Mouse (Mus musculus): ENCODE measurements around the gene Slc16a8. TPM values are rescaled to one million over a fixed set of nuclear protein-coding genes. Genes with fewer than 3 reads are reported as not detected.
A peak's percentile ranks its signal among the peaks of the same experiment; 100 is the strongest.

Gene Slc16a8
- polyA plus RNA-seq, 1 experiment from 2014 or later, result 1.00 TPM

DNA sequence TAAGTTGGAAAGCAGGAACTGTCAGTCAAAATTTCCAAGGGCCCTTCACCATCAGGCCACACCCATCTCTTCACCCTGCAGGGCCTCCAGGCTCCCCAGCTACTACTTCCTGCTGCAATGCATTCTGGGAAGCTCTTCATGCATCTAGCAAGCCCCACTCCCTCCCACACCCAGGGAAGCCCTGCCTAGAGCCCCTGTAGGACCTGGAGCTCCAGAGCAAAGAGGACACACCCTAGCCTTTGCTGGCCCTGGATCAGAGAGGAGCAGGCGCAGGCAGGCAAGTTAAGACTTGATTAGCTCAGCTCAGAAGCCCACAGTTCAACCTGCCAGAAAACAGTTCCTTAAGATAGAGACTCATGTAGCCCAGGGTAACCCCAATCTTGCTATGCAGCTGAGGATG, 26.8 kb upstream of the Slc16a8 start:
- no peak for ATAC-seq (ENCODE audit: low FRiP score, low read depth)
- Histone ChIP-seq H3K4me3 (no peak overlapping the region), H3K4me1 (replicated peaks) (no peaks in the 10 kb centered on the region), H3K9ac (no peak overlapping the region), H3K27me3 (no peaks in the 10 kb centered on the region), H3K4me2 (no peak overlapping the region), H3K9me3 (no peaks in the 10 kb centered on the region), H3K27ac (replicated peaks) (no peak overlapping the region), H3K36me3 (no peaks in the 10 kb centered on the region)
- 85% methylated on average over 1 of the region's 1 CpGs for WGBS

DNA sequence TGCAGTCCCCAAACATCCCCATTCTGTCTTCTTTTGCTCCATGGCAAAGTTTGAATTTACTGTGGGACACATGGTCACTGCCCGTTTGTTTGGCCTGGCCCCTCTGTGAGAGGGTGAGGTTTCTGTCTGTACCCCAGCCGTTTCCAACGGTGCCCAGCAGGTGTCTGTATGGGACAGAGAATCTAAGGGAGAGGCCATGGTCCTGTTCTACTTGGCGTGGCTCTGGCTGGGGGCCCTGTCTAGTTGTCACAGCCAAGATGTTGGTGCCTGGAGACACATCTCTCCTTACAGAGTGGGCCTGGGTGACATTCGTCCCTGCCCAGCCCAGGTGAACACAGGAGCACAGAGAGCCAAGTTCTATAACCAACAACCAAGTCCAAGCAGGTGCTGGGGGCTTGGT, 26.3 kb upstream of the Slc16a8 start:
- H3K9me3 ChIP-seq, result no peaks in the 10 kb centered on the region
- 61% methylated on average over 5 of the region's 5 CpGs for WGBS
- ATAC-seq (ENCODE audit: low FRiP score, low read depth), result no peak
- H3K9ac ChIP-seq, result no peak overlapping the region
- H3K4me2 ChIP-seq, result no peak overlapping the region
- no peak overlapping the region for H3K4me3 ChIP-seq
- H3K4me1 ChIP-seq (replicated peaks), result no peaks in the 10 kb centered on the region
- no peak overlapping the region for H3K27ac ChIP-seq (replicated peaks)
- H3K27me3 ChIP-seq, result no peaks in the 10 kb centered on the region
- H3K36me3 ChIP-seq, result no peaks in the 10 kb centered on the region

GRCm38 (mm10) chr15:79280209-79280608, 25.6 kb upstream of the Slc16a8 start:
- H3K4me1 ChIP-seq (replicated peaks), result no peaks in the 10 kb centered on the region
- WGBS, result 21% methylated on average over 6 of the region's 6 CpGs
- H3K27ac ChIP-seq (replicated peaks), result no peak overlapping the region
- no peak for ATAC-seq (ENCODE audit: low FRiP score, low read depth)
- H3K9me3 ChIP-seq, result no peaks in the 10 kb centered on the region
- no peak overlapping the region for H3K4me2 ChIP-seq
- H3K36me3 ChIP-seq, result no peaks in the 10 kb centered on the region
- no peak overlapping the region for H3K9ac ChIP-seq
- no peaks in the 10 kb centered on the region for H3K27me3 ChIP-seq
- no peak overlapping the region for H3K4me3 ChIP-seq

DNA sequence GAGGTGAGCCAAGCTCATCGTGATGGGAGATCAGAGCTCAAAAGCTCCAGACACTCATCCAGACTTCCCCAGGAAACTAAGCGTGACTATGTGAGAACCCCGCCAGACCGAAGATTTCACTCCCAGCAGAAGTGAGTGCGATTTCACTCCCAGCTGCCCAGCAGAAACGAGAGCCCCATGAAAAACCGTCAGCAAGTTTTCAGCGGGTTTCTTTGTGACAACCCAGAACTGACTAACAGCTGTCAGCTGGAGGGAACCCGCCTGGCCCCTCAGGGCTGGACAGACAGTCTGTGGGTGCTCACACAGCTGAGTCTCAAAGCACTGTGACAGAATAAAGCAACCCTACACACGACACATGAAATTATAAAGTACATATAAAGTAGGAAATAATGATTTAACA, 23.2 kb upstream of the Slc16a8 start:
- Histone ChIP-seq H3K36me3 (no peaks in the 10 kb centered on the region), H3K9ac (no peak overlapping the region), H3K27me3 (no peaks in the 10 kb centered on the region), H3K4me3 (no peak overlapping the region), H3K9me3 (no peaks in the 10 kb centered on the region), H3K4me2 (no peak overlapping the region), H3K4me1 (replicated peaks) (no peaks in the 10 kb centered on the region), H3K27ac (replicated peaks) (no peak overlapping the region)
- WGBS, result 66% methylated on average over 10 of the region's 10 CpGs
- no peak for ATAC-seq (ENCODE audit: low FRiP score, low read depth)

DNA sequence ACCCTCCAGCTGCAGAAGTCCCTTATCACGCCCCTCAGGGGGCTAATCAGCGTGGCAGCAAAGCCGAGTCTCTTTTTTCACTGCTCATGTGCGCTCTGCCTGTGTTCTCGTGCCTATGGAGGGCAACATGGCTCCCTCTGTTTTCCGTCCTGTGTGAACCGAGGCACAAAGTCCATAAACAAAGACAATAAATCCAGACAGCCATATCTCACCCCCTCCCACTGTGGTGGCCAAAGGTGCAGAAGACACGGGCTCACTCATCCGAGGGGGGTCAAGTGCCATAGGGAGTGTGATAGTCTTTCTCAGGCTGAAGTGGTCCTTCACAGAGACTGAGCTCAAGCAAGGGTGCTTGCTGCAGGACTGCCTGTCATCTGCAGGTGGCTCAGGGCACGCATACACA, 18.5 kb upstream of the Slc16a8 start:
- H3K9me3 ChIP-seq, result no peaks in the 10 kb centered on the region
- H3K9ac ChIP-seq, result no peak overlapping the region
- no peaks in the 10 kb centered on the region for H3K27me3 ChIP-seq
- H3K4me2 ChIP-seq, result no peak overlapping the region
- H3K4me1 ChIP-seq (replicated peaks), result peaks cover 15% of the 10 kb centered on the region
- 47% methylated on average over 10 of the region's 10 CpGs for WGBS
- H3K27ac ChIP-seq (replicated peaks), result no peak overlapping the region
- H3K4me3 ChIP-seq, result no peak overlapping the region
- ATAC-seq (ENCODE audit: low FRiP score, low read depth), result no peak
- no peaks in the 10 kb centered on the region for H3K36me3 ChIP-seq

DNA sequence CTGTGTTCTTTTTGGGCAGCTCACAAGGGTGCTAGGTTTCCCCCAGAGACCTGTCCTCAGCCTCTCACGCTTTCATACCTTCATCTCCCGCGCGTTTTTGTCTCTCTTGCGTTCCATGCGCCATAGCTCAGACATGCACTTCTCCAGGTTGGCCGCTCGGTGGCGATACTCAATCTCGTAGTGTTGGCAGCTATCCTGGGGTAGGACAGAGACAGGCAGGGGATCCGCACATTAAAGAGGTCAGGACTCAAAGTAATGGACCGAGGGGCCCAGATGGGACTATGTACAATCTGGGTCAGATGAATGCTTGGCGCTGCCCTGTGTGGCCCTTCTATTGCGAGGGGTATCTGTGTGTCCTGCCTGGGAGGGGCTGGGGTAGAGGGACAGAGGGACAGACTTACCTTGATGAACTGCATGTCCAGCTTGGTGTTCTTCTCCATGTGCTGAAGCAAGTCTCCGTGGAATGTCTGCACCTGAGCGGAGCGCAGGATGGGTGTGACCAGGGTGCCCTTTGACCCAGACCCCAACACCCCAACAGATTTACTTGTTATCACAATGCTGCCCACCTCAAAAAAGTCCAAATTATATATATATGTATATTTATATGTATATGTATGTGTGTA, 16.7 kb upstream of the Slc16a8 start:
- peak; percentile 9; the same call in 1 of the 2 replicates for ATAC-seq (ENCODE audit: low FRiP score, low read depth)
- Histone ChIP-seq H3K4me3 (peak overlapping the region; percentile 36), H3K27me3 (no peaks in the 10 kb centered on the region), H3K9me3 (no peaks in the 10 kb centered on the region), H3K4me1 (replicated peaks) (peaks cover 15% of the 10 kb centered on the region), H3K36me3 (no peaks in the 10 kb centered on the region), H3K4me2 (peak overlapping the region; percentile 74), H3K27ac (replicated peaks) (no peak overlapping the region), H3K9ac (peak overlapping the region; percentile 5; the same call in 1 of the 2 replicates)
- 15% methylated on average over 17 of the region's 17 CpGs for WGBS

DNA sequence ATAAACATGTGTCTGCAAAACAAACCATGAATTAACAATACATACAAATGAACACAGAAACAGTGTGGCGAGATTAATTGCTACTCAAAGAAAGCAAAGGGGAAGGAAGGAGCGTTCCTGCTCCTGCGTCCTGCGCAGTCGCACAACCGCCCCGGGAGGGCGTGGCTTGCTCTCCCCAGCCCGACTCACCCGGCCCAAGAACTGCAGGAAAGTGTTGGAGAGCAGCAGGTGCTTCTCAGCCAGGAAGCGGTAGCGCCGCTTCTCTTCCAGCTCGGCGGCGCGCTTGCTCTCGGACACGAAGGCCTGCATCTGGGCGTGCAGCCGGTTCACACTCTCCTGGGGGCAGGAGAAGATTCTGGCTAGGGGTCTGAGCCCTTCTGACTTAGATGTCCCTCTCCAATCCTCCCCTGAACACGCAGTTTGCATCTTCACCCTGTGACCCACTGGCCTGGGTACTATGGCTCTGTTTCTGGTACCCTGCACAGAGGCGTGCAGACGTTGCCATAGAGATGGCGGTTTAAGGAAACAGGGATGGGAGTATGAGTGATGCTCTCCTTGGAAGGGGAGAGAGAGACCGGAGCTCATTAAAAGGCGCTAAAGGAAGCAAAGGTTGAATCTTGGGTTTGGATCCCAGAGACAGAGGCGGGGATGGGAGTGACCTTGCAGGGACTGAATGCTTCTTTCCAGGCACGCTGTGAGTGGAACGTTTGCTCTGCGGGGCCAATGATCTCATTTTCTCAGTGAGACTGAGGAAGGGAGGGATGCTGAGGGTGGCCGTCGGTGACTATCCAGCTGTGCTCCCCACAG, 16.0 kb upstream of the Slc16a8 start:
- WGBS, result under 1% methylated on average over 33 of the region's 33 CpGs
- peak; percentile 88; the same call in 1 of the 2 replicates for ATAC-seq (ENCODE audit: low FRiP score, low read depth)

DNA sequence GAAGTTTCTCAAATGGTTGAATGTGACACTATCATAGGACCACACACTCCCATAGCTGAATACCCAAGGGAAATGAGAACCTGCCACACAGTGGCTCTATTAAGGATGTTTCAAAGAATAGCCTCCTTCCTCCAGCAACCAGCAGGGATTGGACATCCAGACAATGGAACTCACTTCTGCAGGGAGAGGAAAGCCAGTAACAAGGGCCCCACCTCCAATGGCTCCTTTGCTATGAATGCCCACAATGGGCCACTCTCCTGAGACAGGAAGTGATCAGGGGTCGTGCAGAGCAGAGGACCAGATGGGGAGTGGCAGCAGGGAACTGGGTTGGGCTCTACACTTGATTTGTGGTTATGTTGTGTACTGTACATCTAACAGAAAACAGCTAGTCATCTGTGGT, 14.0 kb upstream of the Slc16a8 start:
- Histone ChIP-seq H3K4me2 (no peak overlapping the region), H3K27ac (replicated peaks) (no peak overlapping the region), H3K36me3 (no peaks in the 10 kb centered on the region), H3K4me3 (no peak overlapping the region), H3K27me3 (peaks cover 4% of the 10 kb centered on the region), H3K9ac (no peak overlapping the region), H3K9me3 (no peaks in the 10 kb centered on the region), H3K4me1 (replicated peaks) (peaks cover 15% of the 10 kb centered on the region)
- 40% methylated on average over 1 of the region's 1 CpGs for WGBS
- no peak for ATAC-seq (ENCODE audit: low FRiP score, low read depth)

More for the DNA sequence above, 16.0 kb upstream of the Slc16a8 start:
- Histone ChIP-seq H3K9ac (peak overlapping the region; percentile 5), H3K4me3 (peak overlapping the region; percentile 36), H3K4me1 (replicated peaks) (peaks cover 15% of the 10 kb centered on the region), H3K27me3 (no peaks in the 10 kb centered on the region), H3K36me3 (no peaks in the 10 kb centered on the region), H3K9me3 (no peaks in the 10 kb centered on the region), H3K4me2 (peak overlapping the region; percentile 74), H3K27ac (replicated peaks) (0 out of 2 replicates have a peak overlapping the region, but pooled peaks have one; percentile 30)

- peaks cover 28% of the 10 kb centered on the region for H3K27me3 ChIP-seq
- no peaks in the 10 kb centered on the region for H3K9me3 ChIP-seq
- H3K27ac ChIP-seq (replicated peaks), result no peak overlapping the region
- no peak overlapping the region for H3K4me3 ChIP-seq
- no peak overlapping the region for H3K9ac ChIP-seq
- peaks cover 25% of the 10 kb centered on the region for H3K4me1 ChIP-seq (replicated peaks)
- H3K36me3 ChIP-seq, result no peaks in the 10 kb centered on the region
- H3K4me2 ChIP-seq, result no peak overlapping the region
- WGBS, result 78% methylated on average over 4 of the region's 4 CpGs
- no peak for ATAC-seq (ENCODE audit: low FRiP score, low read depth)
Observed at GRCm38 (mm10) chr15:79265384-79265783, 10.8 kb upstream of the Slc16a8 start.

DNA sequence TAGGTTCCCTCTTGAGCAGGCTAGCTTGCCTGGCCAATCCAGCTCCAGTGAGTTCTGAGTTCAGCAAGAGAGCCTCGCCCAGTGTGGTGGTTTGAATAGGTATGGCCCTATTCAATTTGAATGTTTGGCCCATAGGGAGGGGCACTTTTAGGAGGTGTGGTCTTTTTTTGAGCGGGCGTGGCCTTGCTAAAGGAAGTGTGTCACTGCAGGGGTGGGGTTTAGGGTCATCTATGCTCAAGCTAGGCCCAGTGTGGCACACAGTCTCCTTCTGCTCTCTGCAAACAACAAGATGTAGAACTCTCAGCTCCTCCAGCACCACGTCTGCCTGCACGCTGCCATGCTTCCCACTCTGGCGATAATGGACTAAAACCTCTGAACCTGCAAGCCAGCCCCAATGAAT, 9.2 kb upstream of the Slc16a8 start:
- Histone ChIP-seq H3K9ac (no peak overlapping the region), H3K4me2 (no peak overlapping the region), H3K27me3 (peaks cover 35% of the 10 kb centered on the region), H3K36me3 (no peaks in the 10 kb centered on the region), H3K9me3 (no peaks in the 10 kb centered on the region), H3K4me1 (replicated peaks) (peaks cover 20% of the 10 kb centered on the region), H3K27ac (replicated peaks) (no peak overlapping the region), H3K4me3 (no peak overlapping the region)
- WGBS, result 94% methylated on average over 6 of the region's 6 CpGs
- ATAC-seq (ENCODE audit: low FRiP score, low read depth), result no peak

DNA sequence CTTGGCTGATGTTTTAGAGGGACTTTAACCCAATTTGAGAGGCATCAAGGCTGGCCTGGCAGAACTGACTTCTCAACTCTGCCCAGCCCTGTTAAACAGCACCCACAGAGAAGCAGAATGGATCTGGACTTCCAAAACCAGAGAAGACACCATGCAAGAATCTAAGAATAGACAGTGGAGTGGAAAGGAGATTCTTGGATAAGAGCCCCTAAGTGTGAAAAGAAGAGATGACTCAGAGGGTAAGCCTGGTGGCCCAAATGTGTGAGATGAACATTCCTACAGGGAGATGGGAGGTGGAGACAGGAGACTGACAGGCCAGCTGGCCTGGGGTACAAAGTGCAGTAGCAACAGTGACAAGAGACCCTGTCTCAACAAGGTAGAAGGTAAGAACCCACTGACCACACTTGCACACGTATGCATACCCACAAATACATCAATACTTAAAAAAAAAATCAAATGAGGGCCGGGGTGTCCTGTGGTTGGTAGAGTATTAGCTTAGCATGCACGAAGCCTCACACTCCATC, 8.3 kb upstream of the Slc16a8 start:
- no peaks in the 10 kb centered on the region for H3K36me3 ChIP-seq
- no peak overlapping the region for H3K9ac ChIP-seq
- peaks cover 20% of the 10 kb centered on the region for H3K4me1 ChIP-seq (replicated peaks)
- 90% methylated on average over 3 of the region's 3 CpGs for WGBS
- H3K9me3 ChIP-seq, result no peaks in the 10 kb centered on the region
- H3K4me2 ChIP-seq, result peak overlapping the region; percentile 95
- ATAC-seq (ENCODE audit: low FRiP score, low read depth), result no peak
- peaks cover 35% of the 10 kb centered on the region for H3K27me3 ChIP-seq
- H3K27ac ChIP-seq (replicated peaks), result no peak overlapping the region
- H3K4me3 ChIP-seq, result no peak overlapping the region

GRCm38 (mm10) chr15:79262375-79262774, 7.8 kb upstream of the Slc16a8 start:
- no peaks in the 10 kb centered on the region for H3K9me3 ChIP-seq
- H3K27ac ChIP-seq (replicated peaks), result no peak overlapping the region
- H3K4me2 ChIP-seq, result peak overlapping the region; percentile 95
- H3K36me3 ChIP-seq, result no peaks in the 10 kb centered on the region
- H3K4me1 ChIP-seq (replicated peaks), result peaks cover 20% of the 10 kb centered on the region
- H3K4me3 ChIP-seq, result no peak overlapping the region
- no peak overlapping the region for H3K9ac ChIP-seq
- ATAC-seq (ENCODE audit: low FRiP score, low read depth), result no peak
- H3K27me3 ChIP-seq, result peaks cover 35% of the 10 kb centered on the region
- WGBS, result 23% methylated on average over 13 of the region's 13 CpGs
